Mouse (Mus musculus): ENCODE measurements around the gene Eya3.

DNA sequence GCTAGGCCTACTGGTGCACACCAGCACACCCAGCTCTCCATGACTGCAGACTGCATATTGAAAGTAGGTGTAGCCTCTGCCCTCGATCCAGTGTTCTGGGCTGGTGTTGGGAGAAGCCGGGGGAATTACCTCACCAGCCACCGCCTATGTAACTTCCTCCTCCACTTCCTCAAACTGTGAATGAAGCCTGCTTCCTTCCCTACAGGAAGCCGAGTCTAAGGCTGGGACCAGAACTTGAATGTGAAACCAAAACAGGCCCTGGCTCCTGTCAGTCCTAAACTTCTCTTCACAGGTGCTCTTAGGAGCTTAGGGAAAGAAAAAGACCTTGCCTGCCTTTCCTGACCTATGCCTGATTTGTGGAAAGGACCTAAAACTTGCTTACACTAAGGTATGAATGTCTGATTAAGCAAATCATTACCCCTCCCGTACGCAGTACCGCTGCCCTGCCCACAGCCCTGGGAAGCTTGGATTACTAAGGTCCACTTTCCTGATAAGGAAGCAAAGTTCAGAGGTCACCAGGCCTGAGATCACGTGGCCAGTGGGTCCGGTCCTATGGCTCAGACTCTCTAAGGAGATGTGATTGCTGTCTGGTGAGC lies 109.0 kb downstream of the Eya3 start:
- peak; percentile 52; the same call in 1 of the 2 replicates for TF ChIP-seq TBP (IDR thresholded peaks at IDR 0.05; ENCODE audit: low read depth, low read length)
- TF ChIP-seq RAD21 (IDR thresholded peaks at IDR 0.05; ENCODE audit: low read depth, low read length), result no peak
- no peak for TF ChIP-seq GATA1 (IDR thresholded peaks at IDR 0.05; ENCODE audit: low read depth, low read length)
- TF ChIP-seq POLR2A (IDR thresholded peaks at IDR 0.05; ENCODE audit: control insufficient read depth in 1 of 2, insufficient read depth in 1 of 2, low read depth in 1 of 2, low read length in 2 of 2, poor library complexity in 1 of 2), result peak in 1 of 2 experiments; percentile 73; a peak in 2 of 4 replicates
